Comparison of ENCODE assay signal across 26 mouse cellular contexts in the genomic region with DNA sequence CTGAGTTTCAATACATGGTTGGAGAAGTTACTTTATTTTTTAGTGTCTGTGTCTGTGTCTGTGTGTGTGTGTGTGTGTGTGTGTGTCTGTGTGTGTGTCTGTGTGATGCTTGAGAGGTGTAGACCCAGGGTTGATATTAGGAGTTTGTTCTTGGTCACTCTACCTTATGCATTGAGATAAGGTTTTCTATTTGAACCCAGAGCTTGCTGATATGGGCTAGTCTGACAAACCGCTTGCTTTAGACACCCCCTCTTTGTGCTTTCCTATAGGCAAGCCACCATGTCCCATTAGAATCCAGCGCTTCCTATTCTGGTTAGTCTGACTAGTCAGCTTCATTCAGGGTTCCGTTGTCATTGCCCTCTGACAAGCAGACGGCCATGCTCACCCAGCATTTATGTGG.
"Had no signal": no experiment of that assay in that cellular context is flagged by ENCODE, and none has a peak within 500 bp of the region (broad histone marks: within the 10 kb centered on the region; RNA-seq: fewer than 3 reads in every experiment).

No protein-coding gene starts in this region.

- H3K4me2 ChIP-seq: heart, embryonic 11.5 days; heart, embryonic 13.5 days; heart, embryonic 15.5 days; hindbrain, embryonic 13.5 days; hindbrain, embryonic 15.5 days; kidney, embryonic 15.5 days; limb, embryonic 13.5 days; limb, embryonic 15.5 days had no signal

- ATAC-seq: hindbrain, postnatal 0 days; intestine, embryonic 16.5 days had no signal

- H3K27me3 ChIP-seq: heart, embryonic 13.5 days; heart, embryonic 15.5 days; hindbrain, embryonic 13.5 days; hindbrain, embryonic 15.5 days; kidney, embryonic 15.5 days; limb, embryonic 13.5 days; limb, embryonic 15.5 days had no signal

- H3K9ac ChIP-seq: heart, embryonic 13.5 days; heart, embryonic 15.5 days; hindbrain, embryonic 13.5 days; hindbrain, embryonic 15.5 days; kidney, embryonic 15.5 days; limb, embryonic 13.5 days; limb, embryonic 15.5 days had no signal

- DNase-seq: gastrocnemius, adult 2 months; gastrocnemius, postnatal 10 days; gastrocnemius, postnatal 36 days; heart, adult 11 months; heart, adult 2 months; heart, postnatal 14 days; heart, postnatal 36 days; kidney, adult 11 months; kidney, adult 2 months; kidney, adult 9 months; kidney, postnatal 14 days; kidney, postnatal 36 days; layer of hippocampus, adult 9-11 months; layer of hippocampus, postnatal 36 days; left cerebral cortex, postnatal 4 days had no signal

- H3K36me3 ChIP-seq: heart, embryonic 13.5 days; heart, embryonic 15.5 days; hindbrain, embryonic 13.5 days; hindbrain, embryonic 15.5 days; kidney, embryonic 15.5 days; limb, embryonic 13.5 days; limb, embryonic 15.5 days had no signal

- H3K27ac ChIP-seq: gastrocnemius, adult 2 months; heart, adult 2 months; heart, embryonic 13.5 days; heart, embryonic 15.5 days; hindbrain, embryonic 13.5 days; hindbrain, embryonic 15.5 days; hindbrain, postnatal 0 days; kidney, embryonic 15.5 days; kidney, postnatal 0 days; limb, embryonic 13.5 days; limb, embryonic 15.5 days had no signal

- H3K9me3 ChIP-seq: heart, embryonic 15.5 days; hindbrain, embryonic 13.5 days; hindbrain, embryonic 15.5 days; kidney, embryonic 15.5 days; limb, embryonic 13.5 days; limb, embryonic 15.5 days had no signal

- H3K4me3 ChIP-seq: gastrocnemius, adult 2 months; heart, adult 2 months; heart, embryonic 13.5 days; heart, embryonic 15.5 days; hindbrain, embryonic 13.5 days; hindbrain, embryonic 15.5 days; kidney, embryonic 15.5 days; limb, embryonic 13.5 days; limb, embryonic 15.5 days had no signal

- H3K4me1 ChIP-seq: heart, embryonic 13.5 days; heart, embryonic 15.5 days; hindbrain, embryonic 13.5 days; hindbrain, embryonic 15.5 days; kidney, embryonic 15.5 days; limb, embryonic 13.5 days; limb, embryonic 15.5 days had no signal
